Mouse (Mus musculus): Measurements from ENCODE around the gene Agap1.

Agap1 gene

GRCm38 (mm10) chr1:89656643-89657321 lies 202.2 kb downstream of the Agap1 start:
- no peak for DNase-seq (ENCODE audit: low spot score in 2 of 2)

- DNase-seq (ENCODE audit: low spot score in 2 of 2) = no peak
These were observed 206.2 kb downstream of the Agap1 start for GRCm38 (mm10) chr1:89660804-89661203.

- no peak for DNase-seq (ENCODE audit: low spot score in 2 of 2)
These were observed 211.5 kb downstream of the Agap1 start for GRCm38 (mm10) chr1:89666154-89666553.

GRCm38 (mm10) chr1:89667387-89667786 lies 212.8 kb downstream of the Agap1 start:
- DNase-seq (ENCODE audit: low spot score in 2 of 2) = no peak

- DNase-seq (ENCODE audit: low spot score in 2 of 2) = no peak
These were observed 214.0 kb downstream of the Agap1 start for GRCm38 (mm10) chr1:89668635-89669034.

GRCm38 (mm10) chr1:89671110-89671787 lies 216.6 kb downstream of the Agap1 start:
- no peak for DNase-seq (ENCODE audit: low spot score in 2 of 2)

GRCm38 (mm10) chr1:89673071-89673470 lies 218.5 kb downstream of the Agap1 start:
- no peak for DNase-seq (ENCODE audit: low spot score in 2 of 2)

GRCm38 (mm10) chr1:89673686-89674085 lies 219.1 kb downstream of the Agap1 start:
- no peak for DNase-seq (ENCODE audit: low spot score in 2 of 2)

- no peak for DNase-seq (ENCODE audit: low spot score in 2 of 2)
These were observed 220.1 kb downstream of the Agap1 start for GRCm38 (mm10) chr1:89674681-89675080.

GRCm38 (mm10) chr1:89676411-89676810 lies 221.8 kb downstream of the Agap1 start:
- no peak for DNase-seq (ENCODE audit: low spot score in 2 of 2)

- no peak for DNase-seq (ENCODE audit: low spot score in 2 of 2)
These were observed 226.1 kb downstream of the Agap1 start for GRCm38 (mm10) chr1:89680673-89681072.

GRCm38 (mm10) chr1:89688914-89689313 lies 234.3 kb downstream of the Agap1 start:
- no peak for DNase-seq (ENCODE audit: low spot score in 2 of 2)

- no peak for DNase-seq (ENCODE audit: low spot score in 2 of 2)
These were observed 235.1 kb downstream of the Agap1 start for GRCm38 (mm10) chr1:89689544-89690212.

GRCm38 (mm10) chr1:89691096-89691495 lies 236.5 kb downstream of the Agap1 start:
- DNase-seq (ENCODE audit: low spot score in 2 of 2) = no peak

GRCm38 (mm10) chr1:89692420-89692819 lies 237.8 kb downstream of the Agap1 start:
- no peak for DNase-seq (ENCODE audit: low spot score in 2 of 2)

- no peak for DNase-seq (ENCODE audit: low spot score in 2 of 2)
These were observed 240.3 kb downstream of the Agap1 start for GRCm38 (mm10) chr1:89694916-89695315.

GRCm38 (mm10) chr1:89697241-89697640 lies 242.6 kb downstream of the Agap1 start:
- DNase-seq (ENCODE audit: low spot score in 2 of 2) = no peak

GRCm38 (mm10) chr1:89700166-89700565 lies 245.6 kb downstream of the Agap1 start:
- DNase-seq (ENCODE audit: low spot score in 2 of 2) = no peak

GRCm38 (mm10) chr1:89701162-89701730 lies 246.6 kb downstream of the Agap1 start:
- DNase-seq (ENCODE audit: low spot score in 2 of 2) = no peak

- no peak for DNase-seq (ENCODE audit: low spot score in 2 of 2)
These were observed 248.7 kb downstream of the Agap1 start for GRCm38 (mm10) chr1:89703294-89703693.

GRCm38 (mm10) chr1:89705670-89706069 lies 251.1 kb downstream of the Agap1 start:
- DNase-seq (ENCODE audit: low spot score in 2 of 2) = no peak

- DNase-seq (ENCODE audit: low spot score in 2 of 2) = no peak
These were observed 252.3 kb downstream of the Agap1 start for GRCm38 (mm10) chr1:89706862-89707261.

All from urinary bladder, adult 18-20 months (tissue).